Mouse (Mus musculus) right cerebral cortex, postnatal 36 days (tissue): ENCODE measurements around the gene Ptpn4.

Experiments used
- DNase-seq, 2 experiments: peaks; one replicate each; pipeline ENCODE4 v3.0.0; 2022; ENCODE audit warnings: low spot score in 2 of 2, mixed read lengths in 1 of 2

Gene Ptpn4

DNA sequence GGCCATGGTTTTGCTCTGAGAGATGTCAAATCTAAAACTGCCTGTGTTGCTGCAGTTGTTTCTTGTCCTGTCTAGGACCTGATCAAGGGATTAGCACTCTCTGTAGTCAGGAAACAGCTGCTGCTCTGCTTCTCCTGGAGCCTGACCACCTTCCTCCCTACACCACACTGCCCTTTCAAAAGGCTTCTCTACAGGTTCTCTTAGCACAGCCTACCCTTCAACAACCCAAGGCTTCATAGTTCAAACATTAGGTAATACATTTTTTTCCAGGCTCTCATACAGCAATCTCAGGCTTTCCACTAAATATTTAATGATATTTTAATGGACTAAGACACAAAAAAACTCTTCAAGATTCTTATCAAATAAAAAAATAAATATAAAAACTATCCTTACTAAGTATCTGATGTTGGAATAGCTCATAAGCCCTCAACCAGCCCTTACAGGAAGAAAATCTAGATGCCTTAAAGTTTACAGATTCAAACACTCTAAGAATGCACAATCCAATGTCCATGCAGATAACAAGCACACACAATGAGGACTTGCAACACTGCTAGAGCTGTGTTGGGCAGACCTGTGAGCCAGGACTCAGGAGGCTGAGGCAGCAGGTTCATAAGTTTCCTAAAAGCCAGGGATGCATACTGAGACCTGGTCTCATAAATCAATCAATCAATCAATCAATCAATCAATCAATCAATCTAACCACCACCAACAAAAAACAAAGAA is 196.2 kb downstream of the Ptpn4 start:
- no peak for DNase-seq

DNA sequence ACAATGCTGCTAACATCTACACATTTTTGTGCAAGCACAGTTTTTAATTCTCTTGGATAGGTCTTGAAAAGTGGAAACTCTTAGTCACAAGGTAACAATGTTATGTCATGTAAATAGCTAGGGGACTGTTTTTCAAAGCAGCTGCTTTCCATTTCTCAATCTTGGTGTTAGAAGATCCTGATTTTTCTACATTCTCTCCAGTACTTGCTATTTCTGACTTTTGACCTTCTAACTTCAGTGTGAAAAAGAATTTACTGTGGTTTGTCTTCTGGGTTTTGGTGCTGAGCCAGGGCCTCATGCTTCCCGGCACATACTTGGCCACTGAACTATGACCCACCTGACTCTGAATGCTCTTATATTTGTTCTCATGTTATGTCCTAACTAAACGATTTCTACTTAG is 197.4 kb downstream of the Ptpn4 start:
- no peak for DNase-seq

DNA sequence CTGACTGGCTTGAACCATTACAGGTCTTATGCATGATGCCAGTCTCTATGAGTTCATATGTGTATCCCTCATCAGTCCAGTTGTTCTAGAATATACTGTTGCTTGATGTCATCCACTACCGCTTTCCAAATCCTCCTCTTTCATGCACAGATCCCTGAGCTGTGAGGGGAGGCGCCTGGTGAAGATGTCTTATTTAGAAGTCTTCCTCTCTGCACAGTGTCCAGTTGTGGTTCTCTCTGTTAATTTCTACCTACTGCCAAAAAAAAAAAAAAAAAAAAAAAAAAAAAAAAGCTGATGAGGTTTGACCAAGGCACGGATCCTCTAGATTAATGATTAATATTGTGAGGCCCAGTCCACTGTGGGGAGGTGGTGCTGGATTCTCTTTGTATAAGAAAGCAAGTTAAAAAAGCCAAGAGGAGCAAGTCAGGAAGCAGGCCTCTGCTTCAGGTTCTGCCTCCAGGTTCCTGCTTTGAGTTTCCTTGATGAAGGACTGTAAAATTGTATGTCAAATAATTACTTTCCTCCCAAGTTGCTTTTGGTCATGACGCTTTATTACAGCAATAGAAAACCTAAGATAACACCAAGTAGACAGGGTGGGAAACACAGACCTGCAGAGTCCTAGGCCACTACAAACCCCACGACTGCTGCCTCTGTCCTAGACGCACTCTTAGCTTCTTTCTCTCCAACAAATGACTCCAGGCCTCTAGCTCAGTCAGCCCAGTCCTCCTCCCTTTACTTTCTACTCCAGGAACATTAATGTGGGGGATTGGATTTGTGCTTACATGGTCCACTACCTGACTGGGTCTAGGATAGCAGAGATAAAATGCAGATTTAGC is 200.0 kb downstream of the Ptpn4 start:
- DNase-seq: no peak

DNA sequence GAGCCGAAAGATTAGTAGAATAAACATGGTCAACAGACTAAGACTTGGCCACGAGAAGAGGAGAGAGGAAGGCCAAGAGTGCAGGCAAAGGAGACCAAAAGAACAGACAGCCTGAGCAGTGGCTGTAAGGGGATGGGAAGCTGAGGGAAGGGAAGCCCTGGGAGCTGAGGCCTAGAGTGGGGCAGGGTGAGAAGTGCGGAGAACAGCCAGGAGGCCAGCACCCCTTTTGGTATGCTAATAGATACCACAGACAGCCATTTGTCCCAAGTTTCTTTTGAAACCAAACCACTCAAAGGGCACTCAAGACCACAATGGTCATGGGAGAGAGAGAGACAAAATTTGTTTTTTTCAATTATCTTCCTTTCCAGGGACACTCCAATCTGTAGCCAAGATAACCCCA is 202.7 kb downstream of the Ptpn4 start:
- no peak for DNase-seq

DNA sequence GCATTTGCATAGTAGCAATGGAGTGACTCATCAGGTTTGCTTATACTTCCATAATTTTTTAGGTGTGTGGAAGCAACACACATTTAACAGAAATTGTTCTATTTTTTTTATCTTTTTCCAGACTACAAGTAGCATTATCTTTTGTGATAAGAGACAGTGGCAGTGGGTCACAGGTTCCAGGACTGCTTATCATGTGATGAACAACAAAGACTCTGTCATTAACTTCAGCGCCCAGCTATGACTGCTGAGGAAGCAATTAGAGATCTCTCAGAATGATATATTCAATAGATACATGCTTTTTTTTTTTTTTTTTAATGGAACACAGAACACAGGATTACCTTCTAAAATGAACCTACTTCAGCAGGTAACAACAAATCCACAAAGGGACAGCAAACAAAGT is 207.0 kb downstream of the Ptpn4 start:
- DNase-seq: no peak

- no peak for DNase-seq
These were observed 210.6 kb downstream of the Ptpn4 start for GRCm38 (mm10) chr1:119626837-119627236.

DNA sequence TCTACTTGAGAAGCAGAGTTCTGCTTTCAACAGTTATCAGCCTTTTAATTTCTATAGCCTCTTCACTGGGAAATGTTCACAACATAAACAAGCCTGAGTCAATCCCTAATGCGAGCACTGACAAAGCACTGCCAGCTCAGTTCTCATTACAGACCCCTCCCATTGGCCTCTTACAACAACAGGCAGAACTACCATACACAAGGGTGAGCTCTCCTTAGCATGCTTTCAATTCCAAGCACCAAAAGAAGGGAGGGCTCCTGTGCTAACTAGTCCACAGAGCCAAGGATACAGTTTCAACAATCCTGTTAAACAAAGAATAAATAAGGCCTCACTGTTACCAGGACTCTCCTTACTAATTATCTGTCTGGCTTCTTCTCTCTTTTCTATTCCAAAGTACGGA is 213.0 kb downstream of the Ptpn4 start:
- no peak for DNase-seq

GRCm38 (mm10) chr1:119605396-119605795 is 232.0 kb downstream of the Ptpn4 start:
- DNase-seq: peak; percentile 17 to 58
